Mouse (Mus musculus): ENCODE results near the gene Sema4d.

DNA sequence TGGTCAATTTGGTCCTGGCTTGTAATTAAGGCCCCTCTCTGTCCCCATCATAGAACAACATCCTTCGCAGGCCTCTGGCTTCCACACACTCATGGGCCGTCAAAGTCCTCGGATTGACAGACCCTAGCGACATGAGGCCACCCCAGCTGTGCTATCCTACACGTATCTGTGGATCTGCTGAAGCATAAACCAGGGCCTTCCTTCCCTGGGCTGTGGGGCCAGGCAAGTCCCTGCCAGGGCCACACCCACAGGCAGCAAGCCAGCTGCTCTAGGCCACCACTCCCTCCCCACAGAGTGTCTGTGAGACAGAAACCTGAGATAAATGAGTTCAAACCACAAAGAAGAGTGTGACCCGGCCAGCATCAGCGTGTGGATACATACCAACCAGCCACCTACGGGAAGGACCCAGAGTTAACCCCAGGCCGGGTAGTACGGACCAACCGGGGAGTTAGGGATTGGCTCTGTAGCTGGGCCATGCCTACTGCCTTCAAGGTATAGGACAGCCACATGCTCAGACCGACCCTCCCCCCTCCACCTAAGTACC, 45.5 kb downstream of the Sema4d start:
- TF ChIP-seq CTCF (IDR thresholded peaks at IDR 0.05; ENCODE audit: low read depth) (no peak), EP300 (optimal IDR thresholded peaks at IDR 0.05) (no peak)
